Mouse (Mus musculus) left cerebral cortex, postnatal 25 days (tissue): ENCODE measurements around the gene Acta1. TPM values are rescaled to one million over a fixed set of nuclear protein-coding genes. Genes with fewer than 3 reads are reported as not detected.

Source experiments
- DNase-seq, 2 experiments: peaks; one replicate each; pipeline ENCODE4 v3.0.0; 2022; ENCODE audit warnings: low spot score in 2 of 2, mixed read lengths in 1 of 2
- intact Hi-C: fragments of 180-260 bp; cut with DNase I; formaldehyde crosslinking; loops from one replicate; pipeline ENCODE4 v1.15.1; 2025
- total RNA-seq, 2 experiments: library from RNA; stranded (reverse); gene quantifications; 2 replicates each; pipeline ENCODE4 v1.2.3; 2021

Acta1 gene
- total RNA-seq, 2 experiments from 2014 or later, result 12.1 to 13.9 TPM

DNA sequence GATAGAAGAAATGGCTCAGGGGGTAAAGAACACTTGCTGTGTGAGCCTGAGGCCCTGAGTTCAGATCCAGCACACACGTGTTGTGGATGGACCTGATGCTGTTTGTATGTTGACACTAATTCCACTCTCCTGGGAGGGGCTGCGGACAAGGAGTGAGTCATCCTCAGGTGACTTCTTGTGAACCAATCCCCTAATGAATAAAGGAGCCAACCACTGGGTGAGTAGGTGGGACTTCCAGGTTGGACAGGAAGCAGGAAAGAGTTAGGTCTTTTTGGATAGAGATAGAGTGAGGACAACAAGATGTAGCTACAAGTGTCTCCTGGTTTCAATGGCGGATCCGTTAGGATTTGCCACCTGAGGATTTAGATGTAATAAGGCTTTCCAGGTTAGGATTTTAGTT, 45.2 kb downstream of the Acta1 start:
- intact Hi-C loops, result no loop called here
- DNase-seq, result no peak

DNA sequence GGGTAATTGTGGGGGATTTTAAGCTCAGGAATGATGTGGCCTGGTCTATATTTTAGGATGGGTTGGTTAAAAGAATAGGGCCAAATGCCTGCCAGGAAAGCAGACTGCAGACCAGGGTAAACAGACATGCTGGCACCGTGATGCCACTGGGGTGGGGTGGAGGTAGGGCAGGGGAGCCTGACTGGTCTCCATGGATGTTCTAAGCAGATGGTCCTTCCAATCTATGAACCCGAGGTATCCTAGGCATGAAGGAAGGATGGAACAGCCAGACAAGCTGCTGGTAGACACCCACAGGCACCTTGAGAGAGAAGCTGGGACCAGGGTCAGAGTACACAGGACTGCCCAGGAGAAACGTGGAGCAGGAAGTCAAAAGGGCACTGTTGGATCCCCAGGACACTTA, 47.0 kb downstream of the Acta1 start:
- intact Hi-C loops, result no loop called here
- no peak for DNase-seq

DNA sequence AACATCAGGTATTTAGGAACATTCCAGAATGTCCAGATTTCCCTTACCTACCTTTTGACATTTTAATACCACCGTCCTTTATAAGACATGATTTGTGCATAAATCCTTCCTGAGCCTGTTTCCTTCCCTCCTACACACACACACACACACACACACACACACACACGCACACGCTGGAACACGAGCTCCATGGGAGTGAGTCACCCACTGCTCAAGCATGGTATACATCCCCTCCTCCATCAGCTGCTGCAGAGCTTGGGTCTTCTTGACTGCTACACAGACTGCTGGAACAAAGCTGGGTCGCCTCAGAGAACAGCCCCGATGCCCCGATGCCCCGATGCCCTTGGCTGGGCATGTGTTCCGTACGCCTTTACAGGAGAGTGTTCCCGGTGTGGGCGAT, 48.0 kb downstream of the Acta1 start:
- peak; percentile 59 to 84 for DNase-seq
- intact Hi-C loops, result no loop called here

DNA sequence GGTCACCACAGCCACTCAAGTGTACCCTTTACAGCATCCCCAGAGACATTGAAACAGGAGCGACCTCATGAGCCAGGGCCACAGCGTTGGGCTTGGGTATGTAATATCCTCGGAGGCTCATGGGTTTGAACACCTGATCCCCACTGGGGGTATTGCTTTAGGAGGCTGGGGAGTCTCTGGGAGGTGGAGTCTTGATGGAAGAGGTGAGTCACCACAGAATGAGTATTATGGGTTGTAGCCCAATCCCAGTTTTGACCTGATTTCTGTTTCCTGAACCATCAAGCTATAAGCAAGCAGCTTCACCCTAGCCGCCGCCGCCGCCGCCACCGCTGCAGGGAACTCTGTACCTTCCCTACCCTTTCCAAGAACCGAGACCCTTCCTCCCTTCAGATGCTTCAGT, 48.6 kb downstream of the Acta1 start:
- intact Hi-C loops, result no loop called here
- no peak for DNase-seq

- intact Hi-C loops, result no loop called here
These were observed 49.4 kb downstream of the Acta1 start for GRCm38 (mm10) chr8:123845114-123845513.

DNA sequence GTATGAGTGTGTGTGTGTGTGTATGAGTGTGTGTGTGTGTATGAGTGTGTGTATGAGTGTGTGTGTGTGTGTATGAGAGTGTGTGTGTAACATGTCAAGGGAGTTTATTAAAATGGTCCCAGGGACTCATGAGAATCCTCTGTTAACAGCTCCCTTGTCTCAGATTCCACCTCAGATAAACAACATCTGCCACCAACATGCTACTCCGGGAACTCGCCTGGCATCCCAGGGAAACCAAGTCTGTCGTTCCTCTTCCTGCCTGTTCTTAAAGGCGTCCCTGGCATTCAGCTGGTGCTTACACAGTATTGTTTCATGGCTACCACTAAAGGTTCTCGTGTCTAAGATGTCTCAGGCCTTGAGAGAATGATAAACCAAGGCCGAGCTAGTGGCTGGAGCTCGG, 50.2 kb downstream of the Acta1 start:
- intact Hi-C loops, result no loop called here
- no peak for DNase-seq

More at GRCm38 (mm10) chr8:123845114-123845513, 49.4 kb downstream of the Acta1 start:
- no peak for DNase-seq

DNA sequence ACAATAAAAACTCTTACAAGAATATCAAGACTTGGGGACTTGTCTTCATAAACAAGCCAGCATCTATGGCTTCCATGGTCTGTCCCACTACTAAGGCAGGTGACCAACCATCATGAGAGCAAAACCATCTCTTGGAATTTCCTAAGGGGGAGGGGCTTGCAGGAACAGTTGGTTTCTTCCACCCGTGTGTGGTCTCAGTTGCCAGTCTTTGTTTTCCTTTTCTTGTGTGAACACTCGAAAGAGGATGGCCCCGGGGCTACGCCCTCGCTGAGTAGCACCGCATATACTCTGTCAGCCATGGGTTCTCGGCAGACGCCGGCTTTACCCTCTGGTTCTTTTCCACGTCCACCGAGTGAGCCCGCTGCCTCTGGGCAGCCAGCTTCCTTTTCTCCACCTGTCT, 52.5 kb downstream of the Acta1 start:
- intact Hi-C loops, result no loop called here
- DNase-seq, result no peak

Other genes with a start within 250 kb of the Acta1 start
- gene Rhou, start 240.8 kb downstream of the Acta1 start, total RNA-seq, result 10 to 100 TPM; 40.3 to 40.9 TPM
- 10 to 100 TPM; 45.0 to 47.0 TPM for gene Rab4a, start 88.8 kb downstream of the Acta1 start, total RNA-seq
- gene Ccsap, start 34.5 kb downstream of the Acta1 start, total RNA-seq, result 10 to 100 TPM; 67.4 to 72.8 TPM
- gene Nup133, start 54.5 kb upstream of the Acta1 start, total RNA-seq, result 10 to 100 TPM; 20.8 to 24.1 TPM
- 10 to 100 TPM; 14.3 to 16.5 TPM for gene Abcb10, start 88.4 kb upstream of the Acta1 start, total RNA-seq
- 10 to 100 TPM; 21.2 to 21.8 TPM for gene Taf5l, start 126.6 kb upstream of the Acta1 start, total RNA-seq
- 10 to 100 TPM; 13.2 to 13.8 TPM for gene Urb2, start 126.8 kb upstream of the Acta1 start, total RNA-seq